11 mouse cellular contexts compared by ENCODE assay signal in the genomic region with DNA sequence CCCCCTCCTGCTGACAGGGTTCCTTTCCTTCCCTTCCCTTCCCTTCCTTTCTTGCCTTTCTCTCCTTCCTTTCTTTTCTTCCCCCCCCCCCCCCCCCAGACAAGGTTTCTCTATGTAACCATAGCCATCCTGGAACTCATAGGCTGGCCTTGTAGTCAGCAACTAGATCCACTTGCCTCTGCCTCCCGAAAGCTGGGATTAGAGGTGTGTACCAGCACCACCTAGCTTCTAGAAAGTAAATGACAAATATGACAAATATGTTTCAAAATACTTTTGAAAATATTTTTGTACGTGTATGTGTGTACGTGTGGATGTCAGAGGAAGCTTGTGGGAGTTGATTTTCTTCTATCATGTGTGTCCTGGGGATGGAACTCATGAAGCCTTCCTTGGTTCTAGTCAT. TPM values are rescaled to one million over a fixed set of nuclear protein-coding genes. Genes with fewer than 3 reads are reported as not detected.
A peak's percentile ranks its signal among the peaks of the same experiment; 100 is the strongest.
DNase-seq lines count a peak whose midpoint lies in the region; ATAC-seq and TF ChIP-seq lines count a peak whose summit lies in the region.
"Had no signal": no experiment of that assay in that cellular context is flagged by ENCODE, and none has a peak within 500 bp of the region (broad histone marks: within the 10 kb centered on the region; RNA-seq: fewer than 3 reads in every experiment).

No protein-coding gene starts in this region.

- TF ChIP-seq CTCF in cerebellum, adult 2 months (IDR thresholded peaks at IDR 0.05; ENCODE audit: borderline replicate concordance, insufficient read depth, low read depth, low read length), result peak; percentile 34; the same call in 1 of the 2 replicates
- peak; percentile 66 for TF ChIP-seq CTCF in layer of hippocampus, adult 2 months (conservative IDR thresholded peaks at IDR 0.05)
- peak; percentile 36; the same call in 1 of the 2 replicates for TF ChIP-seq CTCF in liver, embryonic 14.5 days (IDR thresholded peaks at IDR 0.05; ENCODE audit: low read depth)

- no peak overlapping the region for H3K4me3 ChIP-seq in cerebellum, adult 2 months (replicated peaks; ENCODE audit: insufficient read depth, low read depth, low read length)
- no peak overlapping the region for H3K4me3 ChIP-seq in layer of hippocampus, adult 2 months
- H3K4me3 ChIP-seq in liver, embryonic 14.5 days (ENCODE audit: insufficient read depth in 1 of 2, low read depth in 2 of 2, low read length in 2 of 2), result no peak overlapping the region
- H3K4me3 ChIP-seq in forebrain, embryonic 14.5 days (ENCODE audit: low read depth, low read length), result no peak overlapping the region
- H3K4me3 ChIP-seq: embryonic facial prominence, embryonic 13.5 days had no signal

- no peaks in the 10 kb centered on the region for H3K9me3 ChIP-seq in liver, embryonic 14.5 days (ENCODE audit: control insufficient read depth, low read length)
- H3K9me3 ChIP-seq in forebrain, embryonic 14.5 days (replicated peaks; ENCODE audit: control insufficient read depth, low read length), result no peaks in the 10 kb centered on the region
- H3K9me3 ChIP-seq: embryonic facial prominence, embryonic 13.5 days had no signal

- no peak for TF ChIP-seq POLR2A in cerebellum, adult 2 months (IDR thresholded peaks at IDR 0.05; ENCODE audit: borderline replicate concordance, insufficient read depth, low read length)

- no peaks in the 10 kb centered on the region for H3K36me3 ChIP-seq in liver, embryonic 14.5 days (replicated peaks; ENCODE audit: control insufficient read depth, insufficient read depth, low read depth)
- no peaks in the 10 kb centered on the region for H3K36me3 ChIP-seq in forebrain, embryonic 14.5 days (ENCODE audit: control insufficient read depth, insufficient read depth, low read length)
- H3K36me3 ChIP-seq: embryonic facial prominence, embryonic 13.5 days had no signal

- TF ChIP-seq EP300 in liver, embryonic 14.5 days (IDR thresholded peaks at IDR 0.05; ENCODE audit: low read depth), result no peak

- no peaks in the 10 kb centered on the region for H3K4me1 ChIP-seq in cerebellum, adult 2 months (ENCODE audit: control insufficient read depth, insufficient read depth, low read length)
- H3K4me1 ChIP-seq in liver, embryonic 14.5 days (replicated peaks; ENCODE audit: control insufficient read depth in 2 of 2, insufficient read depth in 2 of 2, low read length in 1 of 2), result no peaks in the 10 kb centered on the region
- no peaks in the 10 kb centered on the region for H3K4me1 ChIP-seq in forebrain, embryonic 14.5 days (ENCODE audit: control insufficient read depth, insufficient read depth, low read length)
- H3K4me1 ChIP-seq: embryonic facial prominence, embryonic 13.5 days had no signal

- H3K9ac ChIP-seq in liver, embryonic 14.5 days (replicated peaks), result no peak overlapping the region
- no peak overlapping the region for H3K9ac ChIP-seq in forebrain, embryonic 14.5 days (ENCODE audit: low read length)
- H3K9ac ChIP-seq: embryonic facial prominence, embryonic 13.5 days had no signal

- no peak overlapping the region for H3K4me2 ChIP-seq in liver, embryonic 14.5 days (ENCODE audit: low read depth)
- no peak overlapping the region for H3K4me2 ChIP-seq in forebrain, embryonic 14.5 days (ENCODE audit: low read length)
- H3K4me2 ChIP-seq: embryonic facial prominence, embryonic 13.5 days had no signal

- DNase-seq in cerebellum, adult 2 months, result no peak
- no peak for DNase-seq in cerebellum, adult 9-10 months
- no peak for DNase-seq in layer of hippocampus, adult 2 months (ENCODE audit: low spot score in 2 of 2)
- DNase-seq in layer of hippocampus, adult 8-10 months (ENCODE audit: low spot score in 2 of 2), result no peak
- DNase-seq in liver, embryonic 14.5 days (ENCODE audit: low read depth in 3 of 3, low spot score in 3 of 3), result no peak
- no peak for DNase-seq in spleen, adult 18-20 months
- no peak for DNase-seq in forebrain, embryonic 14.5 days (ENCODE audit: low spot score)
- DNase-seq: kidney, postnatal 10 days had no signal

- ATAC-seq in CD4-positive, CD25-positive, alpha-beta regulatory T cell, adult 4 months, result peak; percentile 43
- no peak for ATAC-seq in liver, embryonic 14.5 days (ENCODE audit: insufficient read depth)
- ATAC-seq in forebrain, embryonic 14.5 days, result no peak

- H3K27me3 ChIP-seq in cerebellum, adult 2 months (ENCODE audit: control insufficient read depth, insufficient read depth, low read length), result no peaks in the 10 kb centered on the region
- H3K27me3 ChIP-seq in liver, embryonic 14.5 days (ENCODE audit: control insufficient read depth, insufficient read depth, low read length), result no peaks in the 10 kb centered on the region
- H3K27me3 ChIP-seq in forebrain, embryonic 14.5 days (replicated peaks; ENCODE audit: control insufficient read depth, insufficient read depth, low read length), result no peaks in the 10 kb centered on the region
- H3K27me3 ChIP-seq: embryonic facial prominence, embryonic 13.5 days had no signal

- 63% methylated on average over 3 of the region's 3 CpGs for WGBS in cerebellum, adult 2 months
- WGBS in liver, embryonic 14.5 days (ENCODE audit: insufficient replicate concordance), result 43% methylated on average over 3 of the region's 3 CpGs
- WGBS in forebrain, embryonic 14.5 days, result 86% methylated on average over 3 of the region's 3 CpGs

- no peak overlapping the region for H3K27ac ChIP-seq in cerebellum, adult 2 months (ENCODE audit: insufficient read depth, low read length)
- H3K27ac ChIP-seq in layer of hippocampus, adult 2 months, result no peak overlapping the region
- H3K27ac ChIP-seq in liver, embryonic 14.5 days, result no peak overlapping the region
- no peak overlapping the region for H3K27ac ChIP-seq in forebrain, embryonic 14.5 days (ENCODE audit: low read depth, low read length)
- H3K27ac ChIP-seq: embryonic facial prominence, embryonic 13.5 days; macrophage had no signal

RNA-seq across cellular contexts. Expression of a gene that starts 9.8 kb away (rescaled TPM):
- polyA plus RNA-seq in cerebellum, adult 2 months (2012; rRNA removed), result 21.0 and 21.2 TPM in 2 replicates
- 10 to 100 TPM; 70.0 to 71.1 TPM for total RNA-seq in layer of hippocampus, adult 2 months (2021)
- 10 to 100 TPM; 55.3 to 80.0 (median 65.7) TPM for total RNA-seq in layer of hippocampus, adult 8-10 months (2022)
- polyA plus RNA-seq in CD4-positive, CD25-positive, alpha-beta regulatory T cell, adult 4 months (2017; shearing (Covaris generic)), result 10 to 100 TPM; 42.0 to 61.6 TPM
- polyA plus RNA-seq in liver, embryonic 14.5 days (2012; rRNA removed), result 2.5 and 2.6 TPM in 2 replicates
- 3.5 and 3.6 TPM in 2 replicates for polyA plus RNA-seq in liver, embryonic 14.5 days (2014; fragmentation: Nextera tagmentation; extraction: Ambion mirVana)
- 18.8 and 21.9 TPM in 2 replicates for polyA plus RNA-seq in forebrain, embryonic 14.5 days (2014; fragmentation: Nextera tagmentation; extraction: Ambion mirVana)

RNA-seq across cellular contexts. Expression of a gene that starts 10.0 kb away (rescaled TPM):
- polyA plus RNA-seq in cerebellum, adult 2 months (2012; rRNA removed), result 6.1 TPM in 2 replicates
- total RNA-seq in layer of hippocampus, adult 2 months (2021), result 1 to 10 TPM; 8.4 to 8.6 TPM
- total RNA-seq in layer of hippocampus, adult 8-10 months (2022), result 10 to 100 TPM in 2 of 4 experiments, 1 to 10 TPM in 2; 8.0 to 13.4 (median 10.0) TPM
- polyA plus RNA-seq in CD4-positive, CD25-positive, alpha-beta regulatory T cell, adult 4 months (2017; shearing (Covaris generic)), result 1 to 10 TPM; 6.4 to 7.2 TPM
- 1.4 and 1.8 TPM in 2 replicates for polyA plus RNA-seq in liver, embryonic 14.5 days (2012; rRNA removed)
- 3.1 and 4.0 TPM in 2 replicates for polyA plus RNA-seq in liver, embryonic 14.5 days (2014; fragmentation: Nextera tagmentation; extraction: Ambion mirVana)
- 12.3 and 12.7 TPM in 2 replicates for polyA plus RNA-seq in forebrain, embryonic 14.5 days (2014; fragmentation: Nextera tagmentation; extraction: Ambion mirVana)
